Comparison of ENCODE assay signal across 8 mouse cellular contexts in the genomic region with DNA sequence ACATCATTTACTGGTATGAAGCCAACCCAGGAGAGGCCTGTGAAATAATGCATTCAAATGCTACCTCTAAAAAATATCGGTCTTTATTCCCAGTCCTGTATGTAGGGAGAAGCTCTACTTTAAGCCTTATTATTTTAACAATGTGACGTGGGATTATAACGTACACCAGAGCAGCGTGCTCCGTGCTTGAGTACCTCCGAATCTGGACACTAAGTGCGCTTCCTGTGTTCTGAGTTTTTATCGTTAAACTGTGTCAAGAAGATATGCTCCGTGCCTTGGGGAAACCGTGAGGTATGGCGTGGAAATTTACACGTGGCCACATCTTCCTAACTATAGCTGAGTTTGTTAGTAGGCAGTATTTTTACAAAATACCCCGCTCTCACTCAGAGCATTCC.
DNase-seq lines count a peak whose midpoint lies in the region; ATAC-seq and TF ChIP-seq lines count a peak whose summit lies in the region.

No protein-coding gene starts in this region.

- intact Hi-C loops in heart, postnatal 14 days (cut with DNase I) = no loop called here

- in situ Hi-C loops in CH12.LX (cut with MboI; ENCODE audit: low pct_ligation_motif_present, low pct_unique_long_range_greater_than_20kb, low sequenced_read_pairs) = no loop called here

- peaks cover 4% of the 10 kb centered on the region for H3K4me1 ChIP-seq in heart, embryonic 15.5 days (replicated peaks)
- peaks cover 3 to 13% of the 10 kb centered on the region in 2 experiments; a peak in 3 of 4 replicates for H3K4me1 ChIP-seq in CH12.LX (ENCODE audit: control insufficient read depth in 1 of 2, insufficient read depth in 2 of 2)
- no peaks in the 10 kb centered on the region for H3K4me1 ChIP-seq in cerebellum, adult 2 months (ENCODE audit: control insufficient read depth, insufficient read depth, low read length)

- H3K79me2 ChIP-seq in CH12.LX (replicated peaks; ENCODE audit: control insufficient read depth, extremely low read depth, insufficient read depth, poor library complexity, severe bottlenecking) = no peaks in the 10 kb centered on the region

- peak overlapping the region; percentile 34 for H3K4me2 ChIP-seq in heart, embryonic 15.5 days
- H3K4me2 ChIP-seq in CH12.LX (ENCODE audit: insufficient read depth, low read depth, poor library complexity, severe bottlenecking) = peak overlapping the region; percentile 81

- 64% methylated on average over 13 of the region's 13 CpGs for WGBS in heart, embryonic 15.5 days
- 79% methylated on average over 13 of the region's 13 CpGs for WGBS in cerebellum, adult 2 months

- dilution Hi-C loops in CH12.LX (cut with MboI; ENCODE audit: extremely low pct_ligation_motif_present, extremely low pct_unique_long_range_greater_than_20kb, low sequenced_read_pairs) = no loop called here

- no peaks in the 10 kb centered on the region for H3K27me3 ChIP-seq in heart, embryonic 15.5 days
- no peaks in the 10 kb centered on the region for H3K27me3 ChIP-seq in CH12.LX (replicated peaks)
- no peaks in the 10 kb centered on the region for H3K27me3 ChIP-seq in cerebellum, adult 2 months (ENCODE audit: control insufficient read depth, insufficient read depth, low read length)

- TF ChIP-seq RAD21 in CH12.LX (IDR thresholded peaks at IDR 0.05; ENCODE audit: low read depth, low read length) = no peak

- TF ChIP-seq EP300 in CH12.LX (IDR thresholded peaks at IDR 0.05; ENCODE audit: low read length) = no peak

- peak overlapping the region; percentile 22 for H3K4me3 ChIP-seq in heart, embryonic 15.5 days
- H3K4me3 ChIP-seq in CH12.LX (replicated peaks in 1 of 3; ENCODE audit: low read depth in 2 of 3, low read length in 2 of 3, poor library complexity in 1 of 3) = no peak overlapping the region
- H3K4me3 ChIP-seq in cerebellum, adult 2 months (replicated peaks; ENCODE audit: insufficient read depth, low read depth, low read length) = no peak overlapping the region

- no peak for TF ChIP-seq POLR2A in CH12.LX (IDR thresholded peaks at IDR 0.05; ENCODE audit: low read depth, low read length)
- TF ChIP-seq POLR2A in cerebellum, adult 2 months (IDR thresholded peaks at IDR 0.05; ENCODE audit: borderline replicate concordance, insufficient read depth, low read length) = no peak

- 0 out of 2 replicates have a peak overlapping the region, but pooled peaks have one; percentile 7 for H3K27ac ChIP-seq in heart, embryonic 15.5 days
- H3K27ac ChIP-seq in CH12.LX (ENCODE audit: insufficient read depth, low read depth) = no peak overlapping the region
- no peak overlapping the region for H3K27ac ChIP-seq in cerebellum, adult 2 months (ENCODE audit: insufficient read depth, low read length)

- DNase-seq in heart, postnatal 14 days = no peak
- no peak for DNase-seq in CH12.LX (ENCODE audit: extremely low read depth)
- DNase-seq in left cerebral cortex, adult 8-10 months (ENCODE audit: low spot score in 2 of 2) = no peak
- DNase-seq in layer of hippocampus, adult 9-11 months = no peak
- no peak for DNase-seq in cerebellum, adult 2 months

- no peaks in the 10 kb centered on the region for H3K9me3 ChIP-seq in heart, embryonic 15.5 days (replicated peaks)
- no peaks in the 10 kb centered on the region for H3K9me3 ChIP-seq in CH12.LX (replicated peaks; ENCODE audit: low read length)

- H3K36me3 ChIP-seq in heart, embryonic 15.5 days = no peaks in the 10 kb centered on the region
- no peaks in the 10 kb centered on the region for H3K36me3 ChIP-seq in CH12.LX (replicated peaks in 1 of 2; ENCODE audit: control insufficient read depth in 1 of 2, insufficient read depth in 1 of 2, low read length in 1 of 2)

- no peak for TF ChIP-seq CTCF in CH12.LX (conservative IDR thresholded peaks at IDR 0.05 in 1 of 2, IDR thresholded peaks at IDR 0.05 in 1 of 2; ENCODE audit: low read depth in 2 of 2, low read length in 2 of 2)
- no peak for TF ChIP-seq CTCF in cerebellum, adult 2 months (IDR thresholded peaks at IDR 0.05; ENCODE audit: borderline replicate concordance, insufficient read depth, low read depth, low read length)

- H3K9ac ChIP-seq in heart, embryonic 15.5 days = no peak overlapping the region
- no peak overlapping the region for H3K9ac ChIP-seq in CH12.LX (ENCODE audit: insufficient read depth, low read depth)

- no peak for ATAC-seq in heart, embryonic 15.5 days (replicated peaks; ENCODE audit: insufficient number of reproducible peaks, insufficient read depth, low FRiP score, low read depth)
- ATAC-seq in hematopoietic stem cell, adult 5-6 weeks (replicated peaks in 1 of 2; ENCODE audit: insufficient read depth in 1 of 2, low FRiP score in 2 of 2, low TSS enrichment in 1 of 2, low read depth in 1 of 2, poor library complexity in 2 of 2, severe bottlenecking in 2 of 2) = 0 out of 4 replicates have a peak, but pooled peaks have one; percentile 6 to 47
- peak; percentile 31 for ATAC-seq in megakaryocyte-erythroid progenitor cell, adult 5-6 weeks (replicated peaks; ENCODE audit: low FRiP score, low TSS enrichment, poor library complexity, severe bottlenecking)

TF ChIP-seq in CH12.LX, 34 proteins besides CTCF, POLR2A, EP300 and RAD21:
- TF ChIP-seq MXI1 (IDR thresholded peaks at IDR 0.05; ENCODE audit: low read depth, low read length) = no peak
- TF ChIP-seq UBTF (IDR thresholded peaks at IDR 0.05; ENCODE audit: low read depth, low read length) = no peak
- TF ChIP-seq MEF2A (IDR thresholded peaks at IDR 0.05; ENCODE audit: borderline replicate concordance, low read depth, low read length) = no peak
- TF ChIP-seq CHD2 (IDR thresholded peaks at IDR 0.05; ENCODE audit: low read length) = no peak
- no peak for TF ChIP-seq JUND (conservative IDR thresholded peaks at IDR 0.05; ENCODE audit: low read depth, low read length)
- TF ChIP-seq SIN3A (IDR thresholded peaks at IDR 0.05; ENCODE audit: low read length) = no peak
- no peak for TF ChIP-seq HCFC1 (IDR thresholded peaks at IDR 0.05; ENCODE audit: low read depth, low read length)
- TF ChIP-seq USF2 (conservative IDR thresholded peaks at IDR 0.05; ENCODE audit: low read depth, low read length) = no peak
- no peak for TF ChIP-seq MAX (IDR thresholded peaks at IDR 0.05; ENCODE audit: low read length)
- no peak for TF ChIP-seq ZNF384 (IDR thresholded peaks at IDR 0.05; ENCODE audit: low read depth, low read length)
- no peak for TF ChIP-seq BHLHE40 (IDR thresholded peaks at IDR 0.05; ENCODE audit: low read depth, low read length)
